Mouse (Mus musculus): ENCODE measurements around the gene Usp38. TPM values are rescaled to one million over a fixed set of nuclear protein-coding genes. Genes with fewer than 3 reads are reported as not detected.

Gene Usp38
- total and polyA plus RNA-seq, 3 experiments, result 19.3 to 30.6 (median 20.4) TPM

- DNase-seq (ENCODE audit: extremely low read depth), result no peak
- Histone ChIP-seq H3K36me3 (replicated peaks in 1 of 2; ENCODE audit: control insufficient read depth in 1 of 2, insufficient read depth in 1 of 2, low read length in 1 of 2) (peaks cover 23 to 46% of the 10 kb centered on the region in 2 experiments), H3K4me3 (replicated peaks in 1 of 3; ENCODE audit: low read depth in 2 of 3, low read length in 2 of 3, poor library complexity in 1 of 3) (no peak overlapping the region), H3K79me2 (replicated peaks; ENCODE audit: control insufficient read depth, extremely low read depth, insufficient read depth, poor library complexity, severe bottlenecking) (no peaks in the 10 kb centered on the region), H3K4me1 (ENCODE audit: control insufficient read depth in 1 of 2, insufficient read depth in 2 of 2) (peaks cover 0 to 13% of the 10 kb centered on the region in 2 experiments; a peak in 1 of 4 replicates), H3K9ac (ENCODE audit: insufficient read depth, low read depth) (no peak overlapping the region), H3K9me3 (replicated peaks; ENCODE audit: low read length) (peaks cover 2% of the 10 kb centered on the region), H3K27ac (ENCODE audit: insufficient read depth, low read depth) (no peak overlapping the region), H3K27me3 (replicated peaks) (no peaks in the 10 kb centered on the region), H3K4me2 (ENCODE audit: insufficient read depth, low read depth, poor library complexity, severe bottlenecking) (no peak overlapping the region)
- dilution Hi-C loops (cut with MboI; ENCODE audit: extremely low pct_ligation_motif_present, extremely low pct_unique_long_range_greater_than_20kb, low sequenced_read_pairs) (no loop called here), in situ Hi-C loops (cut with MboI; ENCODE audit: low pct_ligation_motif_present, low pct_unique_long_range_greater_than_20kb, low sequenced_read_pairs) (loop anchor here (25.0 kb wide), 2 partner anchors 193 to 493 kb away; partner anchors contain the start of gene Gypa)
- TF ChIP-seq NELFE (IDR thresholded peaks at IDR 0.05; ENCODE audit: low read depth, low read length) (no peak), IRF4 (IDR thresholded peaks at IDR 0.05; ENCODE audit: low read depth, low read length) (no peak), USF1 (IDR thresholded peaks at IDR 0.05; ENCODE audit: low read depth, low read length) (no peak)
Observed at GRCm38 (mm10) chr8:80980063-80980462, 34.7 kb downstream of the Usp38 start.

DNA sequence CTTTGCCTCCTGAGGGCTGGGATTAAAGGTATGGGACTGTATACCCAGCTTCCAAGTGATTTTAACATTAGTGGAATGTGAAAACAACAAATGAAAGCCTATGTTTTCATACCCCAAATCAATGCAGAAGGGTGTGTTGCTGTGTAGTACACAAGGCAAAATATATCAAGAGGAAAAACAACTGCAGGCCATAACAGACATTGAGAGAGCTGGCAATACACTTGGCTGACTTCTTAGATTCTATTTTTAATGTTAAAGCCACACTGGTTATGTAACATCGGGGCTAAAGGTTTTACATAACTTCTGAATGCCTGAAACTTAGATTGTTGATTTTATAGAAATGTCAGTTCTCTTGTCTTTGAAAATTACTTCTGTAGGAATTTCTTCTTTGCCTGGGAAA lies 37.5 kb downstream of the Usp38 start:
- peaks cover 12 to 20% of the 10 kb centered on the region in 2 experiments for H3K36me3 ChIP-seq (replicated peaks in 1 of 2; ENCODE audit: control insufficient read depth in 1 of 2, insufficient read depth in 1 of 2, low read length in 1 of 2)
- in situ Hi-C loops (cut with MboI; ENCODE audit: low pct_ligation_motif_present, low pct_unique_long_range_greater_than_20kb, low sequenced_read_pairs) (loop anchor here (25.0 kb wide), 2 partner anchors 190 to 490 kb away; partner anchors contain the start of gene Gypa), dilution Hi-C loops (cut with MboI; ENCODE audit: extremely low pct_ligation_motif_present, extremely low pct_unique_long_range_greater_than_20kb, low sequenced_read_pairs) (no loop called here)
- H3K4me1 ChIP-seq (ENCODE audit: control insufficient read depth in 1 of 2, insufficient read depth in 2 of 2), result peaks cover 0 to 7% of the 10 kb centered on the region in 2 experiments; a peak in 1 of 4 replicates
- H3K4me2 ChIP-seq (ENCODE audit: insufficient read depth, low read depth, poor library complexity, severe bottlenecking), result no peak overlapping the region
- no peak for DNase-seq (ENCODE audit: extremely low read depth)
- H3K9me3 ChIP-seq (replicated peaks; ENCODE audit: low read length), result peaks cover 2% of the 10 kb centered on the region
- H3K79me2 ChIP-seq (replicated peaks; ENCODE audit: control insufficient read depth, extremely low read depth, insufficient read depth, poor library complexity, severe bottlenecking), result no peaks in the 10 kb centered on the region
- no peak overlapping the region for H3K9ac ChIP-seq (ENCODE audit: insufficient read depth, low read depth)
- H3K27ac ChIP-seq (ENCODE audit: insufficient read depth, low read depth), result no peak overlapping the region
- no peaks in the 10 kb centered on the region for H3K27me3 ChIP-seq (replicated peaks)
- no peak overlapping the region for H3K4me3 ChIP-seq (replicated peaks in 1 of 3; ENCODE audit: low read depth in 2 of 3, low read length in 2 of 3, poor library complexity in 1 of 3)
- TF ChIP-seq ZMIZ1 (IDR thresholded peaks at IDR 0.05; ENCODE audit: low read depth, low read length), result no peak
- TF ChIP-seq ZKSCAN1 (IDR thresholded peaks at IDR 0.05; ENCODE audit: borderline replicate concordance, low read depth, low read length), result no peak
- TF ChIP-seq UBTF (IDR thresholded peaks at IDR 0.05; ENCODE audit: low read depth, low read length), result no peak
- TF ChIP-seq POLR2A (IDR thresholded peaks at IDR 0.05; ENCODE audit: low read depth, low read length), result no peak
- TF ChIP-seq ETS1 (conservative IDR thresholded peaks at IDR 0.05; ENCODE audit: low read depth, low read length), result no peak

- Histone ChIP-seq H3K79me2 (replicated peaks; ENCODE audit: control insufficient read depth, extremely low read depth, insufficient read depth, poor library complexity, severe bottlenecking) (no peaks in the 10 kb centered on the region), H3K4me2 (ENCODE audit: insufficient read depth, low read depth, poor library complexity, severe bottlenecking) (no peak overlapping the region), H3K27ac (ENCODE audit: insufficient read depth, low read depth) (no peak overlapping the region), H3K4me3 (replicated peaks in 1 of 3; ENCODE audit: low read depth in 2 of 3, low read length in 2 of 3, poor library complexity in 1 of 3) (no peak overlapping the region), H3K9ac (ENCODE audit: insufficient read depth, low read depth) (no peak overlapping the region), H3K36me3 (replicated peaks in 1 of 2; ENCODE audit: control insufficient read depth in 1 of 2, insufficient read depth in 1 of 2, low read length in 1 of 2) (no peaks in the 10 kb centered on the region), H3K4me1 (ENCODE audit: control insufficient read depth in 1 of 2, insufficient read depth in 2 of 2) (no peaks in the 10 kb centered on the region), H3K9me3 (replicated peaks; ENCODE audit: low read length) (no peaks in the 10 kb centered on the region), H3K27me3 (replicated peaks) (no peaks in the 10 kb centered on the region)
- in situ Hi-C loops (cut with MboI; ENCODE audit: low pct_ligation_motif_present, low pct_unique_long_range_greater_than_20kb, low sequenced_read_pairs), result no loop called here
- no peak for DNase-seq (ENCODE audit: extremely low read depth)
- no peak for TF ChIP-seq ZMIZ1 (IDR thresholded peaks at IDR 0.05; ENCODE audit: low read depth, low read length)
- no peak for TF ChIP-seq ZKSCAN1 (IDR thresholded peaks at IDR 0.05; ENCODE audit: borderline replicate concordance, low read depth, low read length)
- dilution Hi-C loops (cut with MboI; ENCODE audit: extremely low pct_ligation_motif_present, extremely low pct_unique_long_range_greater_than_20kb, low sequenced_read_pairs), result no loop called here
Observed at GRCm38 (mm10) chr8:80971150-80971549, 43.6 kb downstream of the Usp38 start.
